ENCODE assay signal across 8 mouse cellular contexts in the genomic region with DNA sequence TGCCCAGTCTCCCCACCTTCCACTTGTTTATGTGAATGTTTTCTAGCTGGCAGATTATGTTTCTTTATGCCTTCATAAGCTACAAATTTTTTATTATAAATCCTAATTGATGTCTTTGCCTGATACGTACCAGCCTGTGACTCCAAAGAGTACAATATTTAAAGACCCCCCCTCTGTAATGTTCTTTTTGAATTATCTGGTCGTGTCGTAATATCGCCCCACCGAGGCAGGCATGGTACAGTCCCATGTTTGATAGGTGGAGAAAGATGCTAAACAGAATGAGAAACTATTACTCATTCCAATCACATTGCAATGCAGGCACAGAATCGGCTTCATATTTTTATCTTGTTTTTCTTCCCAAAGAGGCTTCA. TPM values are rescaled to one million over a fixed set of nuclear protein-coding genes. Genes with fewer than 3 reads are reported as not detected.
DNase-seq lines count a peak whose midpoint lies in the region; ATAC-seq lines count a peak whose summit lies in the region.

No protein-coding gene starts in this region.

- no peak overlapping the region for H3K27ac ChIP-seq in neural tube, embryonic 11.5 days (ENCODE audit: low read depth, low read length)
- peak overlapping the region; percentile 100; the same call in 1 of the 2 replicates for H3K27ac ChIP-seq in midbrain, embryonic 11.5 days (ENCODE audit: low read depth, low read length)

- peak; percentile 29 for DNase-seq in adrenal gland, adult 8-10 months
- no peak for DNase-seq in adrenal gland, postnatal 4 days (ENCODE audit: low spot score in 2 of 2)
- no peak for DNase-seq in neural tube, embryonic 11.5 days (ENCODE audit: low spot score)
- no peak for DNase-seq in neural tube, embryonic 10.5 days (ENCODE audit: extremely low spot score, low spot score)
- DNase-seq in layer of hippocampus, adult 9-11 months, result peak; percentile 86
- DNase-seq in midbrain, embryonic 11.5 days (ENCODE audit: low spot score, missing footprints), result no peak
- DNase-seq in cerebellum, adult 9-10 months, result no peak

- H3K4me1 ChIP-seq in neural tube, embryonic 11.5 days (ENCODE audit: control insufficient read depth, insufficient read depth, low read length), result peaks cover 4% of the 10 kb centered on the region; the same call in 1 of the 2 replicates
- H3K4me1 ChIP-seq in midbrain, embryonic 11.5 days (ENCODE audit: control insufficient read depth, insufficient read depth, low read length), result peaks cover 10% of the 10 kb centered on the region

- H3K36me3 ChIP-seq in neural tube, embryonic 11.5 days (ENCODE audit: control insufficient read depth, insufficient read depth, low read length), result no peaks in the 10 kb centered on the region
- no peaks in the 10 kb centered on the region for H3K36me3 ChIP-seq in midbrain, embryonic 11.5 days (ENCODE audit: control insufficient read depth, insufficient read depth, low read length)

- WGBS in neural tube, embryonic 11.5 days, result 3% methylated on average over 6 of the region's 6 CpGs
- 3% methylated on average over 6 of the region's 6 CpGs for WGBS in midbrain, embryonic 11.5 days

- H3K4me3 ChIP-seq in neural tube, embryonic 11.5 days (ENCODE audit: low read depth, low read length), result peak overlapping the region; percentile 96
- peak overlapping the region; percentile 97 for H3K4me3 ChIP-seq in midbrain, embryonic 11.5 days (ENCODE audit: low read depth, low read length)

- no peak overlapping the region for H3K9ac ChIP-seq in neural tube, embryonic 11.5 days (ENCODE audit: low read length)
- peak overlapping the region; percentile 52; the same call in 1 of the 2 replicates for H3K9ac ChIP-seq in midbrain, embryonic 11.5 days (ENCODE audit: low read length)

- ATAC-seq in neural tube, embryonic 11.5 days (ENCODE audit: insufficient read depth, low FRiP score, low TSS enrichment), result peak; percentile 74
- peak; percentile 66 for ATAC-seq in erythroid progenitor cell, adult 5-6 weeks (replicated peaks; ENCODE audit: low FRiP score, poor library complexity, severe bottlenecking)
- peak; percentile 65 for ATAC-seq in midbrain, embryonic 11.5 days (ENCODE audit: low FRiP score)

- H3K9me3 ChIP-seq in neural tube, embryonic 11.5 days (ENCODE audit: control insufficient read depth, low read length), result no peaks in the 10 kb centered on the region
- H3K9me3 ChIP-seq in midbrain, embryonic 11.5 days (ENCODE audit: control insufficient read depth, low read length), result no peaks in the 10 kb centered on the region

- peak overlapping the region; percentile 41 for H3K4me2 ChIP-seq in neural tube, embryonic 11.5 days (ENCODE audit: low read depth)
- H3K4me2 ChIP-seq in midbrain, embryonic 11.5 days, result peak overlapping the region; percentile 43

- no peaks in the 10 kb centered on the region for H3K27me3 ChIP-seq in neural tube, embryonic 11.5 days (ENCODE audit: control insufficient read depth, insufficient read depth, low read length)
- H3K27me3 ChIP-seq in midbrain, embryonic 11.5 days (ENCODE audit: control insufficient read depth, insufficient read depth, low read length), result no peaks in the 10 kb centered on the region

RNA-seq across cellular contexts. Expression of a gene that starts 0.4 kb away (rescaled TPM):
- total RNA-seq in adrenal gland, adult 8-10 months (2022), result 100 to 1,000 TPM; 117 to 159 (median 137) TPM
- total RNA-seq in adrenal gland, postnatal 4 days (2021), result 100 to 1,000 TPM; 130 to 147 TPM
- polyA plus RNA-seq in neural tube, embryonic 11.5 days (2014; fragmentation: Nextera tagmentation; extraction: Ambion mirVana), result 247 and 255 TPM in 2 replicates
- 110 and 116 TPM in 2 replicates for total RNA-seq in erythroid progenitor cell, adult 5-6 weeks (2015; ENCODE audit: low replicate concordance)
- 55.3 and 60.5 TPM in 2 replicates for total RNA-seq in erythroid progenitor cell, adult 5-6 weeks (2017; ENCODE audit: low replicate concordance)
- 371 and 383 TPM in 2 replicates for polyA plus RNA-seq in midbrain, embryonic 11.5 days (2014; fragmentation: Nextera tagmentation; extraction: Ambion mirVana)

RNA-seq across cellular contexts. Expression of a gene that starts 10.3 kb away (rescaled TPM):
- 100 to 1,000 TPM; 126 to 140 (median 136) TPM for total RNA-seq in adrenal gland, adult 8-10 months (2022)
- total RNA-seq in adrenal gland, postnatal 4 days (2021), result 100 to 1,000 TPM; 112 to 117 TPM
- 7.4 and 9.5 TPM in 2 replicates for polyA plus RNA-seq in neural tube, embryonic 11.5 days (2014; fragmentation: Nextera tagmentation; extraction: Ambion mirVana)
- 36.8 and 46.9 TPM in 2 replicates for total RNA-seq in erythroid progenitor cell, adult 5-6 weeks (2015; ENCODE audit: low replicate concordance)
- total RNA-seq in erythroid progenitor cell, adult 5-6 weeks (2017; ENCODE audit: low replicate concordance), result 49.4 and 53.0 TPM in 2 replicates
- 6.3 and 8.5 TPM in 2 replicates for polyA plus RNA-seq in midbrain, embryonic 11.5 days (2014; fragmentation: Nextera tagmentation; extraction: Ambion mirVana)

Comparison
In these comparisons a context has a peak if more than half of its experiments do, and no peak if none do; other contexts are left out.
1. DNase-seq: peak in adrenal gland, adult 8-10 months (single experiment) and layer of hippocampus, adult 9-11 months (single experiment); none in adrenal gland, postnatal 4 days (0 of 2), neural tube, embryonic 11.5 days (single experiment), neural tube, embryonic 10.5 days (single experiment), midbrain, embryonic 11.5 days (single experiment) and cerebellum, adult 9-10 months (single experiment).
2. Peak in every context shown above with its lines, with median percentiles within 50 percentile points of each other: ATAC-seq.